Mouse (Mus musculus) left cerebral cortex, postnatal 25 days (tissue): ENCODE results near the gene Pate2. TPM values are rescaled to one million over a fixed set of nuclear protein-coding genes. Genes with fewer than 3 reads are reported as not detected.

Experiments used
- DNase-seq, 2 experiments: peaks; one replicate each; pipeline ENCODE4 v3.0.0; 2022; ENCODE audit warnings: low spot score in 2 of 2, mixed read lengths in 1 of 2
- intact Hi-C: fragments of 180-260 bp; cut with DNase I; formaldehyde crosslinking; loops from one replicate; pipeline ENCODE4 v1.15.1; 2025
- total RNA-seq, 2 experiments: library from RNA; stranded (reverse); gene quantifications; 2 replicates each; pipeline ENCODE4 v1.2.3; 2021

Pate2 gene
- total RNA-seq, 2 experiments from 2014 or later = 0.55 to 0.87 TPM

- DNase-seq = no peak
- intact Hi-C loops = no loop called here
Measured at GRCm38 (mm10) chr9:35648102-35648501, 78.0 kb downstream of the Pate2 start, which contains the start of gene Pate3. Pate3 (minus strand) TSS chr9:35648202.

- intact Hi-C loops = no loop called here
- DNase-seq = no peak
Measured at GRCm38 (mm10) chr9:35673557-35673956, 103.5 kb downstream of the Pate2 start.

- intact Hi-C loops = no loop called here
- peak in 1 of 2 experiments; percentile 37 for DNase-seq
Measured at GRCm38 (mm10) chr9:35687013-35687412, 116.9 kb downstream of the Pate2 start, which contains the start of gene Pate1. Pate1 (minus strand) TSS chr9:35687390.

GRCm38 (mm10) chr9:35691924-35692323 lies 121.8 kb downstream of the Pate2 start:
- intact Hi-C loops = no loop called here
- DNase-seq = no peak

- peak in 1 of 2 experiments; percentile 2 for DNase-seq
- intact Hi-C loops = loop anchor here (1.0 kb wide), 1 partner anchor 114 kb away; no protein-coding TSS in a partner anchor
Measured at GRCm38 (mm10) chr9:35707265-35707664, 137.2 kb downstream of the Pate2 start.

Other genes starting within 250 kb of the Pate2 start
- gene Cdon, start 149.2 kb upstream of the Pate2 start, total RNA-seq = 1 to 10 TPM; 7.4 to 7.7 TPM
- not detected for gene Gm1113, start 52.0 kb upstream of the Pate2 start, total RNA-seq
- 10 to 100 TPM; 14.1 to 14.6 TPM for gene Ddx25, start 11.8 kb upstream of the Pate2 start, total RNA-seq
- 10 to 100 TPM; 12.5 to 13.3 TPM for gene Pus3, start 11.7 kb upstream of the Pate2 start, total RNA-seq
- gene Hyls1, start 114 bp downstream of the Pate2 start, total RNA-seq = 1 to 10 TPM; 7.8 to 7.9 TPM
- not detected for gene Pate4, start 41.7 kb downstream of the Pate2 start, total RNA-seq
- gene Pate3, start 77.9 kb downstream of the Pate2 start, total RNA-seq = not detected
- not detected for gene Pate1, start 117.1 kb downstream of the Pate2 start, total RNA-seq
- gene Gm17677, start 170.8 kb downstream of the Pate2 start, total RNA-seq = not detected
- gene Gm17727, start 207.8 kb downstream of the Pate2 start, total RNA-seq = not detected
- not detected for gene Gm27235, start 219.8 kb downstream of the Pate2 start, total RNA-seq
- not detected for gene D730048I06Rik, start 219.8 kb downstream of the Pate2 start, total RNA-seq